Mouse (Mus musculus): Measurements from ENCODE around the gene Siglec1.

Siglec1 gene

DNA sequence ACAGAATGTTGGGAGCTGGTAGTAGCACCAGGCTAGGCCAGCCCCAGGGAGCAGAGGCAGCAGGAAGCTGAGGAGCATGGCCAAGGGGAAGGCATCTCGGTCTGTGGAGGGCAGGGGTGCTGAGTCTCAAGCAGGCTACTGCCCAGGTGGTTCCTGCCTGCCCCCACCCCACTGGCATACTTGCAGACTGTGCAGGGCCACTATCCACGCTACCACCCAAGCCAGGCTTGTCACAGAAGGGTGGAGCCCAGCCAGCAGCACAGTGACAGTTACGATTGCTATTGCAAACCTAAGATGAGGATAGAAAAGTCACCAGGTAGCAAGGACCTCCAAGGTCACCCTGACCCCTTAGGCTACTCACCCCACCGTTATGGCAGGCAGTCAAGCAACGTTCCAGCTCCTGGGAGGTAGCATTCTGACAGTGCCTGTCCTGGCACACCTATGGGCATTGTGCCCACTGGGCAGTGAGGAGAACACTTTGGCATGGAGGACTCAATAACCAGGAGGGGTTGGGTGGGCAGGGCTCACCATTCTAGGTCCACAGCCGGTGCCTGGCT is 33.6 kb downstream of the Siglec1 start:
- WGBS: 78% methylated on average over 6 of the region's 6 CpGs

DNA sequence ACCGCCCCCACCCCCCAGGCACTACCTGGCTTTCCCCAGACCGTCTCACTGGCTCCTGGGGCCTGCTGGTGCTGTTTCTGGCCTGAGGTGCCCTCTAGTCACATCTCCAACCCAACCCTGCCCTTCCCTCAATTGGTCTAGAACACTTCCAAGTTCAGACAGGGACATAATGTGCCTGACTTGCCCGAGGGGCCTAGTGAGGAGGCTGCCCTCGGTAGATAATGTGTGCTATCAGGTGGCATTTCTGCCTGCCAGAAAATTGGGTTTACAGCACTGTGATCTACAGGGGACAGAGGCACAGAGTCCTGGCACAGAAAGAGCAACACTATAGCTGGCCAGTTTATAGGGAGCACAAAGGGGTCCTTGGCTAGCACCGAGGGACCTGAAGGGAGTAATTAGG is 34.5 kb downstream of the Siglec1 start:
- 85% methylated on average over 5 of the region's 5 CpGs for WGBS

DNA sequence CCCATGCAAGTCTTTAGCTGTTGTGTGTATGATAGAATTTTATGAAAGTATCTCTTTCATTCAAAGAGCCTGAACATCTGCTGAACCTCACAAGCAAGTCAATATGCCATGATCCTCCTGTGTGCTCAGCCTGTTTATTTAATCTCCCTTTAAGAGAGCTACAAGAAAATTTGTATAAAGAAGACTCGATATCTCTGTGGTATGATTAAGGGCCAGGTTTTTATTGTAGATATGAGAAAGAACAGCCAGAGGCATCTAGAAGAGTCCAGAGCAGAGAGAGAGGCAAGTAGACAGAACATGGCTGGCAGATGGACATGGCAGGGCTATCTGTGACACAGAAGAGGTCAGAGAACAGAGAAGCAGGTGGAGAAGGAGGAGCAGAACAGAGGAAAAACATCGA is 40.5 kb downstream of the Siglec1 start:
- WGBS: 80% methylated on average over 2 of the region's 2 CpGs

DNA sequence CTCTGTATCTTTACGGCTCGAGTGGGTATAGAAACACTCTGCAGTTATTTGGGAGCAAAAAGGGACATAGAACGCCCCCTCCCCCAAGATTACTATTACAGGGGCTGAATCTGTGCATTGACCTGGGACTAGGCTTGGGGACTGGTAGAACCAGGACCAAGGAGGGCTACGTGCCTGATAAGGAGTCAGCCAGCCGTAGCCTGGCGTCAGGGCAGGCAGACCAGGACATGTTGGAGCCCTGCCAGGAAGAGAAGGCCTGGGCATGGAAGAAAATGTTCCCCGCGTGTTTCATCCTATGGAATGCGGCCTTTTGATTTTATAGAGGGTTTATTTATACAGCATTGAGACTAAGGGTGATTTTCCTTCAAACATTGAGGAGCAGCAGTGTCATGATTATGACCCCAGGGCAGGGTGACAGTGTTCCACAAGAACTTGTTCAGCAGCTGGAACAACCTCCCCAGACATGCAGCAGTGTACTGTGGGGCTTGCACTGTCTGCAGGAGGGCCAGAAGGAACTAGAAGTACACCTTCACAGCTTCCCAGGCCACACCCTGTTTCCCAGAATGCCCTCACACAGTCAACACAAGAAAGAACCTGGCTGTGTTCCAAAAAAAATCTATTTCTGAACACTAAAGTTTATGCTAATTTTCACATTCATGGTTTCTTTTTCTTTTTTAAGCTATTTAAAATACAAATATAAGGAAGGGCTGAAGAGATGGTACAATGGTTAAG is 41.4 kb downstream of the Siglec1 start:
- WGBS: 77% methylated on average over 9 of the region's 9 CpGs

DNA sequence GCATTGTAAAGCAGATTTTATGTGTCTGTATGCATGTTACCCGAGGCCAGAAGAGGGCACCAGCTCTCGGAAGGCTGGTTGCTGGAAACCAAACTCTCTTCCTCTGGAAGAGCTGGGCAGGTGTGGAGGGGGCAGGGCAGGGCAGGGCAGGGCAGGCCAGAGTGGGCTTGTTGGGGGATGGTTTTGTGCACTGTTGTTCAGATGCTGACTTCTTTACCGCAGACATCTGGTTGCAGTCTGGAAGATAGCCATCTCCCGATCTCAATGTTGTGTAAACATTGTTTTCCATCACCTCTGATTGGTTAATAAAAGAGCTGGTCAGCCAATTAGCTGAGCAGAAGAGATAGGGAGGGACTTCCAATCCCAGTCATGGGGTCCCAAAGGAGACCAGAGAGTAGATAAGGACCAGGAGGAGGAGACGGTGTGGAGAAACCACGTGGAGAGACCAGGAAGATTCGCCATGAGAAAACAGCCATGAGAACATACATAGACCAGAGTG is 42.2 kb downstream of the Siglec1 start:
- WGBS: 21% methylated on average over 7 of the region's 7 CpGs

DNA sequence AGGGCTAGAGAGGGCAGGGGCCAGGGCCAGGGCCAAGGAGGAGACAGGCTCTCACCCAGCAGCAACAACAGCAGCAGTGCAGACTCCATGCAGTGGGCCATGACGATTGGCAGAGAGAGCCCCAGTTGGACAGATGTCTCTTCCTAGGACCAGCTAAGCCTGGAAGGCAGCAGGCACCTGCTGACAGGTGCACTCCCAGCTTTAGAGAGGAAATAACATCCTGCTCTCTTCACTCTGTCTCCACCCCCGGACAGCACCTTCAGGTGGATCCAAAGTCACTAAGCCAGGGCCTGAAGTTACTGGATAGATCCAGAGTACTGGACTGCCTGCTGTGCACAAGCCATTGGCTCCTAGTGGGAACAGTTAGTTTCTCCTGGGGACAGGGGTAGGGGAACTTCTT is 43.6 kb downstream of the Siglec1 start, which contains the start of gene Gfra4:
TSS of gene Gfra4 (minus strand) at position 101 of the 400 bp plus-strand sequence.
- WGBS: 73% methylated on average over 2 of the region's 2 CpGs

DNA sequence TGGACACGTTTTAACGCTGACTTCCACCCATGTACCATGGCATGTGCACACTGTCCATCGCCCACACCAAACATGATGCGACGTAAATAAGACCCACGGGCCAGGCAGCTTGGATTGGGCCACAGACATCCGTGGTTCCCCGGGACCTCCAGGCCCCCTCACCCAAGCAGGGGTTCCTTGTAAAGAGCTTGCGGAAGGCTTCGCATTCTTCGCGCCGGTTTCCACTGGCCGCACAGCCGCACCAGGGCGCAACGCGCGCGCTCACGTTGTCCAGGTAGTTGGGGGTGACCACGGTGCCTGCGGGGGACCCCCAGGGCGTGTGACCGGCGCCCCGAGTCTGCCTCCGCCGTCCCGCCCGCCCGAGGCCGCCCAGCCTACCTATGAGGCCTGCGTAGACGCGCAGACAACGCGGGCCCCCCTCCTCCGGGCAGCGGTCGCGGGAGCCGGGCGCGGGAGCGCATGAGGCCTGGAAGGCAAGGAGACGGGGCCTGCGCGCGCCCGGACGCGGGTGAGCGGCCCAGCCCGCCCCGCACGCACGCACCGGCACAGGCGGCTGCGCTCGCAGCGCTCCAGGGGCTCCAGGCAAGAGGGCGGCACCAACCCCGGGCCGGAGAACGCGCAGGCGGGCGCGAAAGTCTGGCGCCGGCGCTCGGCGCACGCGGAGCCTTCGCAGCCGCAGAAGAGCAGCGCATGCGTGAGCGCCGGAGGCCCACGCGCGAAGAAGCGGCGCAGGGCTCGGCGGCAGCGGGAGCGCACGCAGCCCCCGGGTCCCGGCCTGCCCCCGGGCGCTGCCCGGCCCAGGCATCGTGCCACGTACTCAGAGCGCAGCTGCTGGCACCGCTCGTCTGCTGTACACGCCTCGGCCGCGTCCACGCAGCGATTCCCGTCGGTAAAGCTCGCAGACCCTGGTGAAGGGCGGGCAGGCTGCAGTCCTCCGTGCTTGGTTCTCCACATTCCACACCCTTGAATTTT is 45.4 kb downstream of the Siglec1 start:
- WGBS: 2% methylated on average over 106 of the region's 115 CpGs

DNA sequence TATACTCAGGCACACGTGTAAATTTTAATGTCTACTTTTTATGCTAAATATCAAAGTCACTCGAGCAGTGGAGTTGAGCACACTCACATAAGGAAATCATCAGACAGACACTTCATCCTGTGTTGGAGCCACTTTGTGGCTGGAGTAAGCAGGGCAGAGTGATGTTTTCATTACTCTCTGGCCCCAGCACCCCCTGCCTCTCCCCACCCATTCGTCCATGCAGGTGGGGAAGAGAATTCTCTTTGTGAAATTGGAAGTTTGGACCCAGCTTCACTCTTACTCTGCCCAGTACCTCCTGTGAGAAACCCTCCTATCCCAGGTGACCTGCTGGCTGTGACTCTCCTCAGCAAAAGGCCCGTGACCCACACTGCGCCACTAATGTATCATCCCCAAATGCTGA is 47.9 kb downstream of the Siglec1 start:
- 82% methylated on average over 5 of the region's 5 CpGs for WGBS

DNA sequence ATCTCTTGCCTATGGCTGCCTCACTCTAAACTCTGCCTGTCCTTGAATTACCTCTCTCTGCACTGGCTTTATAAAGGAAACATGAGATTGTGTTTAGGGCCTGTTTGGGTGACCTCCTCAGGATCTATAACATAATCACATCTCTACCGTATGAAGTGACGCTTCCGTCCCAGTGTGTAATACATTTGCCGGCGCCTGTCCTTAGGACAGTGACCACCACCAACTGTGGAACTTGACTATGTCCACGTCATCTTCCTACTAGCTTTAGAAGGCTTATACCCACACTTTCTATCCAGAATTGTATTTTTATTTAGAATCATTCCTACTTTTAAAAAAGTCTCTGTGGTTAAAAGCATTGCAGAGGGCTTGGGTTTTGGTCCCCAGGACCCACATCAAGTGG is 48.4 kb downstream of the Siglec1 start:
- WGBS: 91% methylated on average over 6 of the region's 6 CpGs

DNA sequence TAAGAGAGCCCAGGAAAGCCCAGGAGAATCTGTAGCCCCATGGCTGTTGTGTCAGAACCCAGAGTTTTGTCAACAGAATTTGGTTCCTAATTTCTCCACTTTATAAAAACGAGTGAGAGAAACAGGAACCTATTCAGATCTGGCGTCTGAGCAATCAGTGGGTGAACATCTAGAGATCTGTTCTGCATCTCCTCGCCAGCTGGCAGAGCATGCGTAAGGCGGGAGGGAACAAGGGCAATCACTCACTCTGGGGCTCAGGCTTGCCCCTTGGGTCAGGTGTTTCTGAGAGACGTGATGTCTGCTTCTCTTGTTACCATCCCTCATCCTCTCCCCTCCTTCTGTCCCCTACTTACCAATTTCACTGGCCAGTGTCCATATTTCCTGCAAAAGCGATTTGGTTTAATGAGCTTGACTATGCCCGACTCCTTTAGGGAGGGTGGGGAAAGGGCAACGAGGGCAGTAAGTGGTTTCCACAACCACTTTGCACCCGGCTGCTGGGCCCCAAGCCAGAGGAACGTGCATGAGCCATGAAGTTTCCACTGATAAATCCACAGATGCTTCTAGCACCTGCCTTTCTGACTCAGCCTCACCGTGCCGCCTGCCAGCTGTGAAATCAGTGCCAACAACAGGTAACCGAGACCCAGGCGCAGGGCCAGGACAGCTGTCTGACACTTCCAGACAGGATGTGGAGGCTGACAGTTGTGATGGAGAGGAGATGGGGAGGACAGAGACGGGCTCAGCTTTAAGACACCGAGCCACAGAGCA is 49.2 kb downstream of the Siglec1 start:
- 22% methylated on average over 17 of the region's 17 CpGs for WGBS

DNA sequence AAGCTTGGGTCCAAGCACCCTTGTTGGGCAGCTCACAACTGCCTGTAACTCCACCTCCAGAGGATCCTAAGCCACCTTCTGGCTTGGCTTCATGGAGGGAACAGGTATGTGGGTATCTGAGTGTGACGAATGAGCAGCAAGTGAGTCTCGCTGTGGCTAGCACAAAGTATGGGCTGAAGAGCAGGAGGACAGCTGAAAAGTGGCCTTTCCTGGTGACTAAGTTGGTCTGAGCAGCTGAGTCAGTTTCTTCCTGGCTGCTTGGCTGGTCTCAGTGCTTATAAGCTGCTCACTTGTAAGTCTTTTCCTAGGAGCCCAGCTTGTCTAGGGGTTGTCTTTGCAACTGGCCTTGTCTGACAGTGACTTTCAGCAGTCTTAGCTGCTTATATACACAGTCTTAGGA is 50.2 kb downstream of the Siglec1 start:
- WGBS: 93% methylated on average over 2 of the region's 2 CpGs

DNA sequence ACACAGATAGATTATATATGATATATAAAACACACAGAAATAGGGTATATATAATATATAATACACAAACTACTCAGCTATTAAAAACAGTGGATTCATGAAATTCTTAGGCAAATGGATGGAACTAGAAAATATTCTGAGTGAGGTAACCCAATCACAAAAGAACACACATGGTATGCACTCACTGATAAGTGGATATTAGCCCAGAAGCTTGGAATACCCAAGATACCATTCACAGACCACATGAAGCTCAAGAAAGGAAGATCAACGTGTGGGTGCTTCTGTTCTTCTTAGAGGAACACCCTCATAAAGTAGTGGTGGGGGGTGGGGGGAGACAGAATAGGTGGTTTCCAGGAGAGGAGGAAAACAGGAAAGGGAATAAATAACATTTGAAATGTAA is 55.2 kb downstream of the Siglec1 start:
- WGBS: 66% methylated on average over 1 of the region's 1 CpGs

DNA sequence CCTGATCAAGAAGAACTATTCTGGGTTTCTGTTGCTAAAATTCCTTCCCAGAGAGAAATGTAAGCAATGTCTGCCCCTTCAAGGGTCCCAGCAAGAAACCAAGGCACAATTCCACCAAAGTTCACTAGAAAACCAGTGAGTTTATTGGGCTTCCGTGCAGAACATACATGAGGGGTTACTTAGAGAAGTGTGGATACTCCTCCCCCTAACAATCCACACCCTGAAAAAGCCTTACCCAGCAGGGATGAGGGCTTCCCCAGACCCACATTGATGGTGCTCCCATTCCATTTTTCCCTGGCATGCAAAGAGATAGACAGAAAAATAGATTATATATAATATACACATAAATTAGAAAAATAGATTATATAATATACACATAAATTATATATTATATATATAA is 55.6 kb downstream of the Siglec1 start:
- WGBS: 88% methylated on average over 1 of the region's 1 CpGs

DNA sequence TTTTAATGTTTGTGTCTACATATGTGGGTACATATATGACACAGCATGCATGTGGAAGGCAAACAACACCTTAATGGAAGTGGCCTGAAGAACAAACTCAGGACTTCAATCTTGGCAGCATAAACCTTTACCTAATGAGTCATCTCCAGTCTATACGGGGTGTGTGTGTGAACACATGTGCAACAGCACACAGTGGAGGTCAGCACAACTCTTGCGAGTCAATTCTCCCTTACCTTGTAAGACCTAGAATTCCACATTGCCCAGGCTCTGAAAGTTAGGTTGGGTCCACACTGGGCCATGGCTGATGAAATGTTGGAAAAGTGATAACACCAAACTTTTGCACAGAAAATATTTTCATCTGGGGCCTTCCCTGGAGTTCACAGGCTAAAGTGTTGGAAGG is 56.0 kb downstream of the Siglec1 start:
- 74% methylated on average over 2 of the region's 2 CpGs for WGBS

DNA sequence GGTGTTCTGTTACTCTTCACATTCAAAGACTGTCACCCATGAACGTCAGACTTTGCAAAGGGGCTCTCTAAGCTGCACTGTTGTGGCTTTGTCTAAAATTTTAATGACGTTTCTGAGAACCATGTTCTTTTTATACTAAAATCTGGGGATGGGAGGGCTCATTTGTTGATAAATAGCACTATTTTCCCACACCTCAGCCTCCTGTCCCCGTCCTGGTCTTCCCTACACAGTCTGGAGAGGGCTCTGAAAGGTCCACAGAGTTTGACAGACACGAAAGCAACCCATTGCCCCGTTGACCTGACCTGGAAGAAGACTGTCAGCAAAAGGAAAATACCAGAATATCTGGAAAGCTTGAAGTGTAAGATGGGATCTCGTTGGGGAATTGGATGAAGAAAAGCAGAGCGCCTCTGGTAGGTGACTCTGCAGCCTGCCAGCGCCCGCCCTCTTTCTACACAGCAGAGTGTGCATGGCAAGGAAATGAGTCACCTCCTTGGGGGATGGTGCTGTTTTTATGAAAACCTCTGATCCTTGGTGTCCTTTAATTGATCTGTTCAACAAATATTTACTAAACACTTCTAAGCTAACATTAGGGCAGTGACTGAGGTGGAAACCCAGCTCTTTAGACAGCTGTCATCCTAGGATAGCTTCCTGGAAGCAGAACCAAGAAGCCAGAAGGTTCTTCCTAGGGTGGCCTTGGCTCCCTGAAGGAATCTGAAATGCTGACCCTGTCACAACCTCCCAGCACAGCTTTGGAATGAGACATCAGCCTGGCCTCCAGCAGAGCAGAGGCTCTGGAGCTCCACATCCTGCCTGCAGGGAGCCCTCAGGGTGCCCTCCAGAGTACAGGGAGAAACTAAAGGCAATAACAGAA is 57.3 kb downstream of the Siglec1 start:
- whole genome bisulfite sequencing: 55% methylated on average over 9 of the region's 9 CpGs

DNA sequence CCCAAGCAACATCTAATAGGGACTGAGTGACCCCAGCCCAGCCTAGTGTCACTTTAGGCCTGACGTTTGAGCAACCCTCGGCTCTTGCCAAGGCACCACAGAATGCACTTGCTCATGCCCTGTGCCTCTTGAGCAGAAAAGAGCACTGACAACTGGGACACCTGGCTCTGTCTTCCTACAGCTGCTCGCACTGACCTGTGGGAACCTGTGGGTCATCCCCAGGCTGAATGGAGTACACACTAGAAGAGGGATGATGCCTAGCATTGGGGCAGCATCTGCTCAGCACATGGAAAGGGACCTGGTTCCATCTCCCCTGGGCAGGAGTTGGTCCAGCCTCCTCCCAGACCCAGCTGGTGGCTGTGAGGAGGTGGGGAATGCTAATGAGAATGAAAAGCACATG is 59.6 kb downstream of the Siglec1 start:
- WGBS: 85% methylated on average over 3 of the region's 3 CpGs

DNA sequence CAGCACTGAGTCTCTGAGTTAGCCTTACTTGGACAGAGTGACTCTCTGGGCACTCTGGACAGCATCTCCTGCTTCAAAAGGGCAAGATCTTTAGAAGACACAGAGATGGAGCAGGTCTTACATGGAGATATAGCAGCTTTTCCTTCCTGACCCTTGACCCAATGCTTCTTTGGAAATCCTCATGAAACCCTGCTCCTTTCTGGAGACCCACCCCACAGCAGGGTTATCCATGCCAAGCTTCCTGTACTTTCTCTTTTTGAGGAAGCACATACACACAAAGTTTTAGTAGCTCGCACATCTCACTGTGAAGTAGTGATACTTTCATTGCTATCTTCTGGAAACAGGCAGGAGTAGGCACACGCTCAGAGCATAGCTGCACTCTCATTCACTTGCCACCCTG is 61.3 kb downstream of the Siglec1 start:
- 85% methylated on average over 2 of the region's 2 CpGs for WGBS

All from cerebral cortex, adult 2 months (tissue).